Mouse (Mus musculus) heart, adult 2 months (tissue): ENCODE data around the gene Actn2.

Experiments
- CTCF ChIP-seq: fragments of 200-600 bp; IDR thresholded peaks from 2 replicates; pipeline ENCODE4 v1.8.1; 2022; ENCODE audit warnings: antibody characterized with exemption, mild to moderate bottlenecking, moderate library complexity
- POLR2A ChIP-seq: fragments of 200-500 bp; IDR thresholded peaks from 2 replicates; pipeline ENCODE4 v1.6.1; 2011; ENCODE audit warnings: mild to moderate bottlenecking, low read depth, low read length, control low read depth; ENCODE audit not compliant: insufficient read depth

DNA sequence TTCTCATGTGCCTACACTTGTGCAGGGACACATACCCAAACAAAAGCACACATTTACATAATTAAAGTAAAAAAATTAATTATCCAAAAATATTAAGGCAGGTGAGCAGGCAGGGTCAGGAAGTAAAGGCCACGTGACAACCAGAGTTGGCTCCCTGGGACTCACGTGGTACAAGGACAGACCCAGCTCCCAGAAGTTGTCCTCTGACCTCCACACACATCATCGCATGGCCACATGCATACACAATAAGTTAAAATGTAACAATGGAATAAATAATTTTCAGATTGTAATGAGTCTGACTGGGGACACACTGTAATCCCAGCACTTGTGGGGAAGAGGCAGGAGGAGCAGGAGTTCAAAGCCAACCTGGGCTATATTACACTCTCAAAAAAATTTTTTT is 72.6 kb downstream of the Actn2 start:
- no peak for TF ChIP-seq CTCF
- TF ChIP-seq POLR2A, result no peak
